Mouse (Mus musculus): ENCODE data around the gene Pbsn.
"Not testable (repeated sequence)": the region's sequence is repeated elsewhere in the genome, so short reads cannot be mapped to it uniquely, and the experiment has no call there.

Pbsn gene

GRCm38 (mm10) chrX:77853523-77853922 is at the start of gene Pbsn:
Gene Pbsn, minus strand, starts transcription at chrX:77853623.
- no peak for DNase-seq

- DNase-seq, result peak; percentile 5
Measured at GRCm38 (mm10) chrX:77880033-77880432, 26.6 kb upstream of the Pbsn start.

- not testable (repeated sequence) for DNase-seq
Measured at GRCm38 (mm10) chrX:77864458-77864857, 11.0 kb upstream of the Pbsn start, which contains the start of gene Gm14744. Gene Gm14744, plus strand, starts transcription at chrX:77864758.

GRCm38 (mm10) chrX:77812031-77812430 is 41.4 kb downstream of the Pbsn start:
- no peak for DNase-seq

DNA sequence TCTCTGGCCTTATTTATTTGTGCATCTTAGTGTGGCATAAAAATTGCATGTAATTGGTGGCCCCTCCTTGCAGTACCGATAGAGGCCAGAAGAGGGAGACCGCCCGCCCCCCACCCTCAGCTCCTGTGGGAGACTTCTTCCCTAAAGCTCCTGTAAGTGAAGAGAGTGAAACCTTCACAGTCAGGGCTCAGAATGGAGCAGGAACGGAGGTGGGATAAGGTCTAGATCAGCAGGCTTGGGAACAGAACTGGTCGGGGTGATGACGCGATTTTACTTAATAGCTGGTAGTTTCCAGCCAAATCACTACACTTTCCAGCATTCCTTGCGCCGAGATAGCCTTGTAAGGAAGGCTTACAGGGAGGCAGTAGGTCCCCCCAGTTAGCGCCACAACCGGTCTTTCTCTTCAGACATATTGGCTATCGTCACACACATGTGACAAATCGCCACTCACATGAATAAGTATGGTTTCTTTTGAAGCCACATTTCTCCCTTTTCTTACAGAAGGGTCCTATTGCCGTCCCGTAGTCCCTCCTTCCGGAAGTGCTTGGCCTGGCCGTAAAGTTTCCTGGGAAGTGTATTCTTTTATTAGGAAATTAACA is 42.7 kb downstream of the Pbsn start:
- peak; percentile 59 for DNase-seq

- peak; percentile 39 for DNase-seq
Measured at GRCm38 (mm10) chrX:77808602-77809001, 44.8 kb downstream of the Pbsn start.

- DNase-seq, result no peak
Measured at GRCm38 (mm10) chrX:77802293-77802692, 51.1 kb downstream of the Pbsn start.

GRCm38 (mm10) chrX:77801543-77801942 is 51.9 kb downstream of the Pbsn start:
- DNase-seq, result no peak

DNA sequence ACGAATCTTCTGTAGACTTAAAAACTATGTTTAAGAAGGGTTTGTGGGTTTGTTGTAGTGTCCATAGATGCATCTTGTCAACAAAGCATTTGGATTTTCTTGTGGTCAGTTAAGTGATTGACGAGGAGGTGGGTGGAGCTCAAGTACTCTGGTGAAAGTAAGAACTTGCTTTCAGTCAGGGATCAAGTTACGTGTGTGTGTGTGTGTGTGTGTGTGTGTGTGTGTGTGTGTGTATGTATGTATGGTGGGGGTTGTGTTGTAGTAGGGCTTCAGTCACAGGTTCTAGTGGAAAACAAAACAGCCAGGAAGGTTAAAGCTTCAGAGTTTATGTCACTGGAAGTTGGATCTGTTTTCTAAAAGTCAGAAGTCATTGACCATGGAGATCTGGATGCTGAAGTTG is 53.9 kb downstream of the Pbsn start:
- no peak for DNase-seq

- DNase-seq, result no peak
Measured at GRCm38 (mm10) chrX:77797801-77798200, 55.6 kb downstream of the Pbsn start.

DNA sequence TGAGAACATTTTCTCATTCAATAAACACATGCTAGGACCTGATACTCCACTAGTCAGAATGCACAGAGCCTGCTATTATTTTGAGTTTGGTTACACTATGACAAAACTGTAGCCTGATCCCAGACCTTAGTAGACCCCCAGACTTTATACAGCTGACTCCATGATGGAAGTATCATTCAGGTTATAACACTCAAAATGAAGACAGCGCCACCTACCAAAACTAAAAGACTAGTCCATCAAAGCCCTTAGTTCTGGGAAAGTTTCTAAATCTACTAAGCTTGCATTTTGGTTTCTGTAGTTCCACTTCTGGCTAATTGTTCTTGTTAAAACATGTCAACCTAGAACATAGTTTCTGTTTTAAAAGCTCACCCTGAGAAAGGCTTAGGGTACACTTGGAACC is 56.5 kb downstream of the Pbsn start:
- DNase-seq, result no peak

- DNase-seq, result peak; percentile 64
Measured at GRCm38 (mm10) chrX:77796238-77796835, 57.1 kb downstream of the Pbsn start, which contains the start of gene Prkx. Gene Prkx, minus strand, starts transcription at chrX:77796278.

- DNase-seq, result peak; percentile 92
Measured at GRCm38 (mm10) chrX:77795858-77796174, 57.6 kb downstream of the Pbsn start.

- DNase-seq, result peak; percentile 32
Measured at GRCm38 (mm10) chrX:77794962-77795857, 58.2 kb downstream of the Pbsn start.

- DNase-seq, result no peak
Measured at GRCm38 (mm10) chrX:77788675-77789074, 64.7 kb downstream of the Pbsn start.

Measured in kidney, postnatal 14 days (tissue).